Mouse (Mus musculus) C2C12 (cell line): ENCODE data around the gene Hacd3. TPM values are rescaled to one million over a fixed set of nuclear protein-coding genes. Genes with fewer than 3 reads are reported as not detected.

Experiments
- H3K27me3 ChIP-seq: one replicate; pipeline ENCODE4 v1.6.1; 2011; ENCODE audit not compliant: control insufficient read depth, insufficient read depth, insufficient read length
- H3K36me3 ChIP-seq: one replicate; pipeline ENCODE4 v1.6.1; 2011; ENCODE audit not compliant: control insufficient read depth, insufficient read depth
- H3K4me3 ChIP-seq: one replicate; pipeline ENCODE4 v1.5.1; 2011; ENCODE audit warnings: mild to moderate bottlenecking, control low read depth; ENCODE audit not compliant: poor library complexity, insufficient read depth, severe bottlenecking
- H3K79me2 ChIP-seq: one replicate; pipeline ENCODE4 v1.6.1; 2011; ENCODE audit not compliant: control insufficient read depth, insufficient read depth
- H3K79me3 ChIP-seq: one replicate; pipeline ENCODE4 v1.6.1; 2011; ENCODE audit warnings: low read depth, control low read depth
- H3ac ChIP-seq: one replicate; pipeline ENCODE3; 2011; ENCODE audit warnings: low read depth; ENCODE audit not compliant: control insufficient read depth, insufficient read length
- CEBPB ChIP-seq: IDR thresholded peaks from one replicate; pipeline ENCODE4 v1.6.1; 2011; ENCODE audit warnings: low read depth, mild to moderate bottlenecking, control low read depth, moderate library complexity
- CTCF ChIP-seq: IDR thresholded peaks from one replicate; pipeline ENCODE4 v1.5.1; 2011; ENCODE audit not compliant: control insufficient read depth, insufficient read depth, insufficient read length
- FOSL1 ChIP-seq: IDR thresholded peaks from one replicate; pipeline ENCODE4 v1.8.0; 2011; ENCODE audit warnings: mild to moderate bottlenecking, low read length; ENCODE audit not compliant: poor library complexity, insufficient read depth, severe bottlenecking
- MAX ChIP-seq: IDR thresholded peaks from one replicate; pipeline ENCODE4 v1.6.1; 2011; ENCODE audit warnings: mild to moderate bottlenecking, control low read depth
- MYOD1 ChIP-seq: IDR thresholded peaks from one replicate; pipeline ENCODE4 v1.6.1; 2011; ENCODE audit warnings: low read depth; ENCODE audit not compliant: control insufficient read depth, insufficient read length
- MYOG ChIP-seq: IDR thresholded peaks from one replicate; pipeline ENCODE4 v1.6.1; 2011; ENCODE audit not compliant: control insufficient read depth, insufficient read length; ENCODE audit errors: extremely low read depth
- USF1 ChIP-seq: IDR thresholded peaks from one replicate; pipeline ENCODE4 v1.6.1; 2011; ENCODE audit warnings: low read depth, mild to moderate bottlenecking, control low read depth, moderate library complexity
- polyA plus RNA-seq: library from polyadenylated mRNA; unstranded; fragments of >200 nt; fragmentation: generic; extraction: Trizol; gene quantifications from one replicate; pipeline ENCODE4 v1.2.1, GENCODE M21; 2012; ENCODE audit warnings: missing spikeins

Gene Hacd3
- polyA plus RNA-seq, 1 experiment: 22.9 TPM

- Histone ChIP-seq H3K27me3 (peaks cover 3% of the 10 kb centered on the region), H3K4me3 (no peak overlapping the region), H3K36me3 (no peaks in the 10 kb centered on the region), H3K79me2 (peaks cover 9% of the 10 kb centered on the region), H3K79me3 (peaks cover 7% of the 10 kb centered on the region), H3ac (no peak overlapping the region)
- TF ChIP-seq CEBPB (no peak), MYOG (no peak), FOSL1 (no peak), CTCF (no peak), MYOD1 (no peak), USF1 (no peak), MAX (no peak)
Measured at GRCm38 (mm10) chr9:65028313-65028712, 6.8 kb upstream of the Hacd3 start.

DNA sequence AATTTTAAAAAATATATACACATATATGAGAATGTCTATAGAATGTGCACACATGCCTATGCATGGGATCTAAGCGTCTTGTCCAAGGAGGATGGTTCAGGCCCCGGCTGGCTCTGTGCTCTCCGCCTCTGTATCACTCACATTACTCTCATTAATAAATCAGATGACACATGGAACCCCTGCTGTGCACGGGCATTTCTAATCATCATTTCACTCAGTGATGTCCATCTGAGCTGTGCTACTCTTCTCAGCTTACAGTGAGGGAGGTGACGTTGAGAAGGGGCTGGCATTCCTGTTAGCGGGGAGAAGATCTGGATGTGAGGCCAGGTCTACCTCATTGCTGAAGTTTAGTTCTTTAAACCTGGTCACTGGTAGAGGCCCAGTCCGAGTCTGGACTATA is 5.7 kb upstream of the Hacd3 start:
- H3K27me3 ChIP-seq: peaks cover 3% of the 10 kb centered on the region
- no peak overlapping the region for H3K4me3 ChIP-seq
- no peaks in the 10 kb centered on the region for H3K79me2 ChIP-seq
- H3K79me3 ChIP-seq: no peaks in the 10 kb centered on the region
- no peak for TF ChIP-seq FOSL1
- TF ChIP-seq MYOG: no peak
- H3K36me3 ChIP-seq: no peaks in the 10 kb centered on the region
- H3ac ChIP-seq: no peak overlapping the region

- TF ChIP-seq MYOG (no peak), MYOD1 (no peak), FOSL1 (no peak), USF1 (no peak), CTCF (no peak), CEBPB (no peak), MAX (no peak)
- H3K4me3 ChIP-seq: no peak overlapping the region
- H3K79me2 ChIP-seq: peaks cover 31% of the 10 kb centered on the region
- H3ac ChIP-seq: no peak overlapping the region
- H3K36me3 ChIP-seq: no peaks in the 10 kb centered on the region
- H3K79me3 ChIP-seq: peaks cover 11% of the 10 kb centered on the region
- no peaks in the 10 kb centered on the region for H3K27me3 ChIP-seq
Measured at GRCm38 (mm10) chr9:65023447-65023846, 2.0 kb upstream of the Hacd3 start.

GRCm38 (mm10) chr9:65022580-65023135 is 1.2 kb upstream of the Hacd3 start:
- peaks cover 15% of the 10 kb centered on the region for H3K79me3 ChIP-seq
- no peaks in the 10 kb centered on the region for H3K27me3 ChIP-seq
- H3K79me2 ChIP-seq: peaks cover 39% of the 10 kb centered on the region
- no peak overlapping the region for H3ac ChIP-seq
- TF ChIP-seq MAX (no peak), FOSL1 (no peak), MYOG (no peak), MYOD1 (no peak), CTCF (no peak), USF1 (no peak), CEBPB (no peak)
- no peaks in the 10 kb centered on the region for H3K36me3 ChIP-seq
- no peak overlapping the region for H3K4me3 ChIP-seq

DNA sequence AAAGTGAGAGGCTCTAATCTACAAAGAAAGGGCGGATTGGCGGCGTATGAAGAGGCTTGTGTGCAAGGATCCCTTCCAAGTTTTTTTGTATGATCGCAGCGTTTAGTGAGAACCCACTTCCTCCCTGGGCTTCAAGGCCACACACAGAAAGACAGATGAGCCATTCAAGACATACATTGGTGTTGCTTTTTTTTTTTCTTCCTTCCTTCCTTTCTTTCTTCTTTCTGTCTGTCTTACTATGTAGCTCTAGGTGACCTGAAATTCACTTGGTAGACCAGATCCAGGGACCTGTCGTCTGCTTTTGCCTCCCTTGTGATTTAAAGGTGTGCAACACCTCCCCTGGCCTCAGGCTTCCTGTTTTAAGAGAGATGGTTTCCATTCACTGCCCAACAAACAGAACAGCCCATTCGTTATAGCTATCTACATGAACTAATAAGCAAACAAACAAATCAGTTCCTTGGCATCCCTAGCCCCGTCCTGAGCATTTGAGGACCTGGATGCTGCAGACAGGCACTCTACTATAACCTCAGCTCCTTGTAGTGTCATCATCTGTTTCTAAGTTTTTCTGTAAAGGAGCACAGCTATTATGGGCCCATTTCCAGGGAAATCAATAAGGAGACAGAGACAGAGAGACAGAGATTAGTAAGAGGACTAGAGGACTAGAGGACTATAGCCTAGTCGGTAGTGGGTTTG is 540 bp upstream of the Hacd3 start:
- H3K79me3 ChIP-seq: peaks cover 18% of the 10 kb centered on the region
- TF ChIP-seq MAX (no peak), MYOG (no peak), MYOD1 (no peak), USF1 (no peak), FOSL1 (no peak), CTCF (no peak), CEBPB (no peak)
- no peaks in the 10 kb centered on the region for H3K27me3 ChIP-seq
- H3K36me3 ChIP-seq: no peaks in the 10 kb centered on the region
- peak overlapping the region; percentile 78 for H3K4me3 ChIP-seq
- H3ac ChIP-seq: peak overlapping the region; percentile 36
- H3K79me2 ChIP-seq: peaks cover 45% of the 10 kb centered on the region

- Histone ChIP-seq H3K79me3 (peaks cover 34% of the 10 kb centered on the region), H3K79me2 (peaks cover 64% of the 10 kb centered on the region), H3K36me3 (no peaks in the 10 kb centered on the region), H3K27me3 (no peaks in the 10 kb centered on the region), H3K4me3 (no peak overlapping the region), H3ac (no peak overlapping the region)
- TF ChIP-seq MYOD1 (no peak), CTCF (no peak), FOSL1 (no peak), USF1 (no peak), MYOG (no peak), CEBPB (no peak), MAX (no peak)
Measured at GRCm38 (mm10) chr9:65020128-65020527, 1.4 kb downstream of the Hacd3 start.
